Mouse (Mus musculus) hindbrain, embryonic 12.5 days (tissue): ENCODE results near the gene Psmc5. TPM values are rescaled to one million over a fixed set of nuclear protein-coding genes. Genes with fewer than 3 reads are reported as not detected.
"Not testable (repeated sequence)": the region's sequence is repeated elsewhere in the genome, so short reads cannot be mapped to it uniquely, and the experiment has no call there.

ENCODE experiments used
- ATAC-seq: fragments of 200-750 bp; cut with Nextera tagmentation; 2 replicates; pipeline ENCODE4 v1.8.0; 2017; ENCODE audit warnings: moderate TSS enrichment; ENCODE audit not compliant: low FRiP score
- H3K27ac ChIP-seq: fragments of 300-500 bp; sonication (generic); 2 replicates; pipeline ENCODE4 v1.5.1; 2016; ENCODE audit warnings: mild to moderate bottlenecking
- H3K27me3 ChIP-seq: fragments of 300-500 bp; sonication (generic); 2 replicates; pipeline ENCODE4 v1.6.1; 2016; ENCODE audit warnings: mild to moderate bottlenecking
- H3K36me3 ChIP-seq: fragments of 300-500 bp; sonication (generic); 2 replicates; pipeline ENCODE4 v1.6.1; 2016; ENCODE audit warnings: mild to moderate bottlenecking
- H3K4me1 ChIP-seq: fragments of 300-500 bp; sonication (generic); 2 replicates; pipeline ENCODE4 v1.6.1; 2016
- H3K4me2 ChIP-seq: fragments of 300-500 bp; sonication (generic); replicated peaks from 2 replicates; pipeline ENCODE4 v1.6.1; 2016; ENCODE audit warnings: mild to moderate bottlenecking
- H3K4me3 ChIP-seq: fragments of 300-500 bp; sonication (generic); 2 replicates; pipeline ENCODE4 v1.5.1; 2016; ENCODE audit warnings: mild to moderate bottlenecking
- H3K9ac ChIP-seq: fragments of 300-500 bp; sonication (generic); 2 replicates; pipeline ENCODE4 v1.6.1; 2016; ENCODE audit warnings: mild to moderate bottlenecking, moderate library complexity
- H3K9me3 ChIP-seq: fragments of 300-500 bp; sonication (generic); replicated peaks from 2 replicates; pipeline ENCODE4 v1.6.1; 2016; ENCODE audit warnings: mild to moderate bottlenecking
- WGBS: fragments of 180-500 bp; shearing (Covaris S2); methylation state at CpG from one replicate; pipeline ENCODE4 v1.1.7; 2016; 5-methylcytosine and 5-hydroxymethylcytosine counted together
- polyA plus RNA-seq: library from polyadenylated mRNA; unstranded; fragments of >200 nt; fragmentation: Nextera tagmentation; extraction: Ambion mirVana; gene quantifications from 2 replicates; pipeline ENCODE4 v1.2.1, GENCODE M21; 2016

Psmc5 gene
- polyA plus RNA-seq: 314 and 337 TPM in 2 replicates

GRCm38 (mm10) chr11:106255685-106256451, at the start of gene Psmc5, which contains the start of gene Ftsj3:
Gene Psmc5, plus strand, starts transcription at chr11:106256154.
Gene Ftsj3, minus strand, starts transcription at chr11:106256079.
- no peaks in the 10 kb centered on the region for H3K9me3 ChIP-seq
- peak; percentile 96 for ATAC-seq
- H3K27me3 ChIP-seq: no peaks in the 10 kb centered on the region
- peak within 1 kb of the TSS; percentile 84 for H3K4me2 ChIP-seq
- H3K27ac ChIP-seq: peak within 1 kb of the TSS; percentile 77
- H3K4me1 ChIP-seq: peaks cover 21% of the 10 kb centered on the region
- peaks cover 61% of the 10 kb centered on the region for H3K36me3 ChIP-seq
- peak within 1 kb of the TSS; percentile 69 for H3K4me3 ChIP-seq
- under 1% methylated on average over 42 of the region's 42 CpGs for WGBS
- H3K9ac ChIP-seq: peak within 1 kb of the TSS; percentile 87

- ATAC-seq: no peak
- Histone ChIP-seq H3K4me2 (no peak overlapping the region), H3K4me3 (no peak overlapping the region), H3K27ac (no peak overlapping the region), H3K36me3 (peaks cover 50% of the 10 kb centered on the region), H3K9ac (no peak overlapping the region), H3K27me3 (no peaks in the 10 kb centered on the region), H3K4me1 (peaks cover 16% of the 10 kb centered on the region), H3K9me3 (no peaks in the 10 kb centered on the region)
- WGBS: 92% methylated on average over 8 of the region's 8 CpGs
Observed at GRCm38 (mm10) chr11:106212771-106213170, 43.2 kb upstream of the Psmc5 start.

GRCm38 (mm10) chr11:106214856-106215255, 41.1 kb upstream of the Psmc5 start:
- Histone ChIP-seq H3K4me3 (peak overlapping the region; percentile 93; the same call in 1 of the 2 replicates), H3K27me3 (no peaks in the 10 kb centered on the region), H3K4me1 (peaks cover 28% of the 10 kb centered on the region), H3K36me3 (peaks cover 32% of the 10 kb centered on the region), H3K9ac (peak overlapping the region; percentile 82; the same call in 1 of the 2 replicates), H3K9me3 (no peaks in the 10 kb centered on the region), H3K27ac (no peak overlapping the region), H3K4me2 (peak overlapping the region; percentile 57)
- ATAC-seq: no peak
- 93% methylated on average over 5 of the region's 5 CpGs for WGBS

- Histone ChIP-seq H3K27me3 (no peaks in the 10 kb centered on the region), H3K9me3 (no peaks in the 10 kb centered on the region), H3K4me3 (peak overlapping the region; percentile 93), H3K36me3 (peaks cover 27% of the 10 kb centered on the region), H3K27ac (no peak overlapping the region), H3K4me1 (peaks cover 30% of the 10 kb centered on the region), H3K4me2 (peak overlapping the region; percentile 57), H3K9ac (peak overlapping the region; percentile 82)
- no peak for ATAC-seq
- WGBS: 35% methylated on average over 7 of the region's 7 CpGs
Observed at GRCm38 (mm10) chr11:106215450-106215859, 40.5 kb upstream of the Psmc5 start.

- peak within 1 kb of the TSS; percentile 93 for H3K4me3 ChIP-seq
- H3K4me2 ChIP-seq: peak within 1 kb of the TSS; percentile 57
- H3K27ac ChIP-seq: peak within 1 kb of the TSS; percentile 95
- no peaks in the 10 kb centered on the region for H3K27me3 ChIP-seq
- H3K36me3 ChIP-seq: peaks cover 23% of the 10 kb centered on the region
- H3K9ac ChIP-seq: peak within 1 kb of the TSS; percentile 87
- under 1% methylated on average over 46 of the region's 46 CpGs for WGBS
- peaks cover 33% of the 10 kb centered on the region for H3K4me1 ChIP-seq
- H3K9me3 ChIP-seq: no peaks in the 10 kb centered on the region
- ATAC-seq: peak; percentile 99
Observed at GRCm38 (mm10) chr11:106215927-106216729, 39.8 kb upstream of the Psmc5 start, which contains the start of gene Ccdc47. Gene Ccdc47, minus strand, starts transcription at chr11:106216344.

- H3K4me3 ChIP-seq: peak within 1 kb of the TSS; percentile 93
- H3K9ac ChIP-seq: peak within 1 kb of the TSS; percentile 87
- no peaks in the 10 kb centered on the region for H3K9me3 ChIP-seq
- peak; percentile 95 for ATAC-seq
- H3K27ac ChIP-seq: peak within 1 kb of the TSS; percentile 95
- H3K27me3 ChIP-seq: no peaks in the 10 kb centered on the region
- peaks cover 33% of the 10 kb centered on the region for H3K4me1 ChIP-seq
- WGBS: under 1% methylated on average over 70 of the region's 70 CpGs
- peaks cover 15% of the 10 kb centered on the region for H3K36me3 ChIP-seq
- H3K4me2 ChIP-seq: peak within 1 kb of the TSS; percentile 57
Observed at GRCm38 (mm10) chr11:106216730-106217490, 39.0 kb upstream of the Psmc5 start, which contains the start of gene Ddx42. Gene Ddx42, plus strand, starts transcription at chr11:106216926.

GRCm38 (mm10) chr11:106220603-106221002, 35.4 kb upstream of the Psmc5 start:
- no peak overlapping the region for H3K9ac ChIP-seq
- H3K4me3 ChIP-seq: no peak overlapping the region
- no peaks in the 10 kb centered on the region for H3K27me3 ChIP-seq
- H3K36me3 ChIP-seq: peaks cover 16% of the 10 kb centered on the region
- no peak for ATAC-seq
- H3K4me2 ChIP-seq: no peak overlapping the region
- no peak overlapping the region for H3K27ac ChIP-seq
- WGBS: 95% methylated on average over 3 of the region's 3 CpGs
- no peaks in the 10 kb centered on the region for H3K9me3 ChIP-seq
- peaks cover 21% of the 10 kb centered on the region for H3K4me1 ChIP-seq

GRCm38 (mm10) chr11:106233978-106234377, 22.0 kb upstream of the Psmc5 start:
- H3K27me3 ChIP-seq, H3K4me3 ChIP-seq, H3K27ac ChIP-seq, H3K4me1 ChIP-seq, H3K9ac ChIP-seq, H3K9me3 ChIP-seq, ATAC-seq, H3K4me2 ChIP-seq: not testable (repeated sequence)
- H3K36me3 ChIP-seq: peaks cover 60% of the 10 kb centered on the region
- WGBS: 83% methylated on average over 8 of the region's 8 CpGs

- no peak overlapping the region for H3K9ac ChIP-seq
- H3K36me3 ChIP-seq: peaks cover 98% of the 10 kb centered on the region
- ATAC-seq: no peak
- no peak overlapping the region for H3K4me2 ChIP-seq
- no peaks in the 10 kb centered on the region for H3K4me1 ChIP-seq
- WGBS: 98% methylated on average over 1 of the region's 1 CpGs
- H3K9me3 ChIP-seq: no peaks in the 10 kb centered on the region
- no peak overlapping the region for H3K27ac ChIP-seq
- no peaks in the 10 kb centered on the region for H3K27me3 ChIP-seq
- H3K4me3 ChIP-seq: no peak overlapping the region
Observed at GRCm38 (mm10) chr11:106246834-106247233, 9.1 kb upstream of the Psmc5 start.

GRCm38 (mm10) chr11:106249326-106249725, 6.6 kb upstream of the Psmc5 start:
- Histone ChIP-seq H3K4me2 (no peak overlapping the region), H3K9ac (no peak overlapping the region), H3K9me3 (no peaks in the 10 kb centered on the region), H3K36me3 (peaks cover 98% of the 10 kb centered on the region), H3K27ac (no peak overlapping the region), H3K4me1 (no peaks in the 10 kb centered on the region; the same call in 1 of the 2 replicates), H3K27me3 (no peaks in the 10 kb centered on the region), H3K4me3 (no peak overlapping the region)
- ATAC-seq: no peak
- WGBS: 89% methylated on average over 7 of the region's 7 CpGs

GRCm38 (mm10) chr11:106254767-106255166, 1.2 kb upstream of the Psmc5 start:
- peak overlapping the region; percentile 84 for H3K4me2 ChIP-seq
- H3K36me3 ChIP-seq: peaks cover 67% of the 10 kb centered on the region
- H3K4me3 ChIP-seq: peak overlapping the region; percentile 69
- H3K27me3 ChIP-seq: no peaks in the 10 kb centered on the region
- WGBS: 19% methylated on average over 2 of the region's 2 CpGs
- no peak overlapping the region for H3K27ac ChIP-seq
- no peaks in the 10 kb centered on the region for H3K9me3 ChIP-seq
- ATAC-seq: no peak
- H3K9ac ChIP-seq: peak overlapping the region; percentile 87
- H3K4me1 ChIP-seq: peaks cover 21% of the 10 kb centered on the region
